Mouse (Mus musculus) cortical plate, adult 2 months (tissue): ENCODE results near the gene Apol7a.
"Not testable (repeated sequence)": the region's sequence is repeated elsewhere in the genome, so short reads cannot be mapped to it uniquely, and the experiment has no call there.

Experiments
- CTCF ChIP-seq: fragments of 200-500 bp; IDR thresholded peaks from 2 replicates; pipeline ENCODE4 v1.5.1; 2011; ENCODE audit warnings: mild to moderate bottlenecking, control low read depth, low read length; ENCODE audit not compliant: insufficient read depth; ENCODE audit errors: extremely low read depth
- POLR2A ChIP-seq: fragments of 200-500 bp; IDR thresholded peaks from 2 replicates; pipeline ENCODE4 v1.6.1; 2011; ENCODE audit warnings: mild to moderate bottlenecking, low read length, control low read depth; ENCODE audit not compliant: insufficient read depth; ENCODE audit errors: extremely low read depth

DNA sequence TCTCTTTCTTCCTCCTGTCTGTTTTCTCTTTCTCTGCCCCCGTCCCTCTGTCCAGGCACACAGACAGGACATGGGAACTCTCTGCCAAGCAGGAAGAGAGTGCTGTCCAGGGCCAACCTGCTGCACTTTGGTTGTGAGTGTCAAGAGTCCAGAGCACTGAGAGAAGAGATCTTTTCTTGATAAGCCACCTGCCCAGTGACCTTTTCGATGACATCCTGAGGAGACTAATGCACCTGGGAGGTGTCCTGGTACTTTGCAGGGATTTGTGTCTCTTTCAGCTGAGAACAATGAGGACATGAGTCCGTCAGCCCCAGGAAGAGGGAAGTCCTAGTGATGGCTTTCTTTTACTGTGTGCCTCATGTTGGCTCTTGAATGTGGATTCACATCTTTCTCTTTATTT is 5.1 kb downstream of the Apol7a start:
- TF ChIP-seq CTCF, POLR2A: not testable (repeated sequence)
